Mouse (Mus musculus): ENCODE measurements around the gene Shcbp1l. TPM values are rescaled to one million over a fixed set of nuclear protein-coding genes. Genes with fewer than 3 reads are reported as not detected.

Gene Shcbp1l
- polyA plus RNA-seq (2014; fragmentation: Illumina TruSeq; extraction: RNeasy Lipid Tissue Mini Kit (QIAGEN cat#74804); ENCODE audit: low replicate concordance) = 0.26 TPM

GRCm38 (mm10) chr1:153424770-153425584 is at the start of gene Shcbp1l:
Shcbp1l (plus strand) TSS chr1:153425162.

GRCm38 (mm10) chr1:153487500-153487879 is 62.5 kb downstream of the Shcbp1l start, which contains the start of gene Dhx9:
Dhx9 (minus strand) TSS chr1:153487660.

Other genes with a start within 250 kb of the Shcbp1l start
- gene Lamc2, start 238.7 kb upstream of the Shcbp1l start, polyA plus RNA-seq (2014; fragmentation: Illumina TruSeq; extraction: RNeasy Lipid Tissue Mini Kit (QIAGEN cat#74804); ENCODE audit: low replicate concordance) = 4.6 TPM
- 9.8 TPM for gene Lamc1, start 92.4 kb upstream of the Shcbp1l start, polyA plus RNA-seq (2014; fragmentation: Illumina TruSeq; extraction: RNeasy Lipid Tissue Mini Kit (QIAGEN cat#74804); ENCODE audit: low replicate concordance)
- 167 TPM for gene Dhx9, start 62.5 kb downstream of the Shcbp1l start, polyA plus RNA-seq (2014; fragmentation: Illumina TruSeq; extraction: RNeasy Lipid Tissue Mini Kit (QIAGEN cat#74804); ENCODE audit: low replicate concordance)
- 12.4 TPM for gene Npl, start 124.9 kb downstream of the Shcbp1l start, polyA plus RNA-seq (2014; fragmentation: Illumina TruSeq; extraction: RNeasy Lipid Tissue Mini Kit (QIAGEN cat#74804); ENCODE audit: low replicate concordance)
- not detected for gene Rgs8, start 227.9 kb downstream of the Shcbp1l start, polyA plus RNA-seq (2014; fragmentation: Illumina TruSeq; extraction: RNeasy Lipid Tissue Mini Kit (QIAGEN cat#74804); ENCODE audit: low replicate concordance)

All from small intestine, adult 10 weeks (tissue).